Mouse (Mus musculus) frontal cortex, postnatal 14 days (tissue): ENCODE measurements around the gene Tmem50b.
A peak's percentile ranks its signal among the peaks of the same experiment; 100 is the strongest.

Experiments
- DNase-seq, 2 experiments: peaks; one replicate each; pipeline ENCODE4 v3.0.0; 2022; ENCODE audit warnings: low spot score in 2 of 2

The Tmem50b gene

GRCm38 (mm10) chr16:91609501-91610245, 12.1 kb upstream of the Tmem50b start:
- DNase-seq, result no peak

- no peak for DNase-seq
These were observed 9.4 kb upstream of the Tmem50b start for GRCm38 (mm10) chr16:91606958-91607357.

- no peak for DNase-seq
These were observed 7.6 kb upstream of the Tmem50b start for GRCm38 (mm10) chr16:91605156-91605555.

GRCm38 (mm10) chr16:91601693-91602092, 4.1 kb upstream of the Tmem50b start:
- no peak for DNase-seq

- no peak for DNase-seq
These were observed 3.5 kb upstream of the Tmem50b start for GRCm38 (mm10) chr16:91601081-91601480.

GRCm38 (mm10) chr16:91599242-91599641, 1.6 kb upstream of the Tmem50b start:
- no peak for DNase-seq

- DNase-seq, result peak in 1 of 2 experiments; percentile 14
These were observed 575 bp downstream of the Tmem50b start for GRCm38 (mm10) chr16:91596779-91597671.

- no peak for DNase-seq
These were observed 1.2 kb downstream of the Tmem50b start for GRCm38 (mm10) chr16:91596397-91596778.

GRCm38 (mm10) chr16:91595076-91595475, 2.5 kb downstream of the Tmem50b start:
- peak in 1 of 2 experiments; percentile 17 for DNase-seq

- no peak for DNase-seq
These were observed 4.3 kb downstream of the Tmem50b start for GRCm38 (mm10) chr16:91593262-91593661.

- DNase-seq, result no peak
These were observed 5.4 kb downstream of the Tmem50b start for GRCm38 (mm10) chr16:91592162-91592561.

GRCm38 (mm10) chr16:91588703-91589102, 8.9 kb downstream of the Tmem50b start:
- no peak for DNase-seq

- DNase-seq, result no peak
These were observed 9.7 kb downstream of the Tmem50b start for GRCm38 (mm10) chr16:91587730-91588453.

GRCm38 (mm10) chr16:91586244-91586643, 11.4 kb downstream of the Tmem50b start:
- DNase-seq, result no peak

- DNase-seq, result no peak
These were observed 12.0 kb downstream of the Tmem50b start for GRCm38 (mm10) chr16:91585617-91586016.

- DNase-seq, result no peak
These were observed 15.3 kb downstream of the Tmem50b start for GRCm38 (mm10) chr16:91582307-91582706.

GRCm38 (mm10) chr16:91578980-91579720, 18.4 kb downstream of the Tmem50b start:
- DNase-seq, result no peak

- DNase-seq, result no peak
These were observed 22.4 kb downstream of the Tmem50b start for GRCm38 (mm10) chr16:91575151-91575550.

- no peak for DNase-seq
These were observed 26.5 kb downstream of the Tmem50b start for GRCm38 (mm10) chr16:91571105-91571504.

- no peak for DNase-seq
These were observed 28.6 kb downstream of the Tmem50b start for GRCm38 (mm10) chr16:91568960-91569359.

GRCm38 (mm10) chr16:91566002-91566401, 31.6 kb downstream of the Tmem50b start:
- no peak for DNase-seq
